Mouse (Mus musculus) hindbrain, postnatal 0 days (tissue): ENCODE data around the gene Il1f9. TPM values are rescaled to one million over a fixed set of nuclear protein-coding genes. Genes with fewer than 3 reads are reported as not detected.

Source experiments
- ATAC-seq: fragments of 200-750 bp; cut with Nextera tagmentation; 2 replicates; pipeline ENCODE4 v1.8.0; 2017; ENCODE audit warnings: mild to moderate bottlenecking, moderate TSS enrichment, moderate library complexity
- DNase-seq: peaks from one replicate; pipeline ENCODE4 v3.0.0-alpha.2; 2015; ENCODE audit warnings: low spot score
- H3K27ac ChIP-seq: fragments of 300-500 bp; sonication (generic); 2 replicates; pipeline ENCODE4 v1.5.1; 2014; ENCODE audit warnings: mild to moderate bottlenecking
- H3K27me3 ChIP-seq: fragments of 300-500 bp; sonication (generic); 2 replicates; pipeline ENCODE4 v1.6.1; 2014; ENCODE audit warnings: low read length, mixed read lengths; ENCODE audit not compliant: insufficient read depth
- H3K36me3 ChIP-seq: fragments of 300-500 bp; sonication (generic); 2 replicates; pipeline ENCODE4 v1.6.1; 2014; ENCODE audit warnings: low read length, mixed read lengths; ENCODE audit not compliant: insufficient read depth
- H3K4me1 ChIP-seq: fragments of 300-500 bp; sonication (generic); 2 replicates; pipeline ENCODE4 v1.6.1; 2014; ENCODE audit warnings: antibody characterized with exemption, low read length, mixed read lengths; ENCODE audit not compliant: insufficient read depth
- H3K4me2 ChIP-seq: fragments of 300-500 bp; sonication (generic); 2 replicates; pipeline ENCODE4 v1.6.1; 2014; ENCODE audit warnings: low read depth, mild to moderate bottlenecking, low read length, moderate library complexity, mixed read lengths
- H3K4me3 ChIP-seq: fragments of 300-500 bp; sonication (generic); 2 replicates; pipeline ENCODE4 v1.5.1; 2014; ENCODE audit warnings: low read length
- H3K9ac ChIP-seq: fragments of 300-500 bp; sonication (generic); replicated peaks from 2 replicates; pipeline ENCODE4 v1.6.1; 2014; ENCODE audit warnings: mild to moderate bottlenecking, low read length, moderate library complexity, mixed read lengths
- H3K9me3 ChIP-seq: fragments of 300-500 bp; sonication (generic); 2 replicates; pipeline ENCODE4 v1.6.1; 2016; ENCODE audit warnings: low read length, mixed read lengths
- CTCF ChIP-seq: IDR thresholded peaks from 2 replicates; pipeline ENCODE4 v1.5.1; 2016; ENCODE audit warnings: antibody characterized with exemption, control low read depth, low read depth
- WGBS: fragments of 180-500 bp; shearing (Covaris S2); extraction: QIAGEN DNeasy Blood & Tissue Kit; methylation state at CpG from one replicate; pipeline ENCODE4 v1.1.7; 2014; 5-methylcytosine and 5-hydroxymethylcytosine counted together
- polyA plus RNA-seq: library from polyadenylated mRNA; unstranded; fragments of >200 nt; fragmentation: Nextera tagmentation; extraction: Ambion mirVana; gene quantifications from 2 replicates; pipeline ENCODE4 v1.2.1, GENCODE M21; 2015
- total RNA-seq: library from RNA; depleted of rRNA; stranded (reverse); fragments of >200 nt; gene quantifications from 2 replicates; pipeline ENCODE4 v1.2.3, GENCODE M21; 2014; rRNA removed

Gene Il1f9
- total and polyA plus RNA-seq, 2 experiments from 2014 or later, result not detected

DNA sequence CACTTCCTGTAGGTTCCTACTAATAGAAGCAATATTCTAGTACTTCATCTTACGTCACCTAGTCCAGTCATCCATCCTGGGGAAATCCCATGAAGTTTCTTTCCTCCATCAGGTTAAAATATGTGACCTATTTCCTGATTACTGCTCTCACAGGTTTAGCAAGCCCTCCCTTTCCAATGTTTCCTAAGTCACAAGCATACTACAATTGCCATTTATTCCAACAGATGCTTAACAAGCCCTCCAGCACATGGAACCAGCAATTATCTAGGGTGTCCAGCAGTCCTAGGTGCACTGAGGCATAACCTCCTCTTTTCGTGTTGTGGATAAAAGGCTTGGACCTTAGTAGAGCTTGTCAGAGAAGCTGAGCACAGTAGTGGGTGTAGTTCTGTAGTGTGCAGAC lies 28.8 kb downstream of the Il1f9 start, which contains the start of gene Il1f6:
Gene Il1f6 (plus strand): TSS at position 301 of the 400 bp plus-strand sequence.
- H3K27ac ChIP-seq, result no peak within 1 kb of the TSS
- H3K27me3 ChIP-seq, result no peaks in the 10 kb centered on the region
- no peak within 1 kb of the TSS for H3K9ac ChIP-seq
- H3K4me2 ChIP-seq, result no peak within 1 kb of the TSS
- H3K4me3 ChIP-seq, result no peak within 1 kb of the TSS
- no peaks in the 10 kb centered on the region for H3K36me3 ChIP-seq
- H3K9me3 ChIP-seq, result no peaks in the 10 kb centered on the region
- 69% methylated on average over 2 of the region's 2 CpGs for WGBS
- TF ChIP-seq CTCF, result no peak
- H3K4me1 ChIP-seq, result no peaks in the 10 kb centered on the region
- DNase-seq, result no peak
- no peak for ATAC-seq

DNA sequence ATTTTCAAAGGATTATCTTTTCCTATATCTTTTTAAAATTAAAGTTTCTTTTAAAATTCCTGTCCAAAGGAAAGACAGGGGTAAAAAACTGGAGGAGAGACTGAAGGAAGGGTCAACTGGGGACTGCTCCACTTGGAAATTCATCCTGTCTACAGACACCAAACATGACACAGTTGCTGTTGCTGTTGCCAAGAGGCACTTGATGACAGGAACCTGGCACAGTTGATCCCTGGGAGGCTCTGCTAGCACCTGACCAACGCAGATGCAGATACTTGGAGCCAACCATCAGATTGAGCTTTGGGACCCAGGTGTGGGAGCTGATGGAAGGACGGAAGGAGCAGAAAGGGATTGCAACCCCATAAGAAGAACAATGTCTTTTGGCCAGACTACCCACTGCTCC lies 40.9 kb downstream of the Il1f9 start:
- no peak for ATAC-seq
- Histone ChIP-seq H3K36me3 (no peaks in the 10 kb centered on the region), H3K4me2 (no peak overlapping the region), H3K9me3 (no peaks in the 10 kb centered on the region), H3K27me3 (no peaks in the 10 kb centered on the region), H3K9ac (no peak overlapping the region), H3K4me1 (no peaks in the 10 kb centered on the region), H3K27ac (no peak overlapping the region), H3K4me3 (no peak overlapping the region)
- TF ChIP-seq CTCF, result no peak
- 73% methylated on average over 2 of the region's 2 CpGs for WGBS
- no peak for DNase-seq

Other genes with a start within 250 kb of the Il1f9 start
- gene Hnmt, start 137.1 kb upstream of the Il1f9 start, total RNA-seq, result 13.5 and 14.2 TPM in 2 replicates
- 28.4 and 31.1 TPM in 2 replicates for gene Hnmt, start 137.1 kb upstream of the Il1f9 start, polyA plus RNA-seq
- gene Tbpl2, start 89.9 kb upstream of the Il1f9 start, total RNA-seq, result not detected in 2 replicates
- gene Tbpl2, start 89.9 kb upstream of the Il1f9 start, polyA plus RNA-seq, result not detected in 2 replicates
- not detected in 2 replicates for gene Il1f8, start 33.3 kb upstream of the Il1f9 start, total RNA-seq
- not detected in 2 replicates for gene Il1f8, start 33.3 kb upstream of the Il1f9 start, polyA plus RNA-seq
- gene Il1f6, start 28.9 kb downstream of the Il1f9 start, total RNA-seq, result not detected in 2 replicates
- gene Il1f6, start 28.9 kb downstream of the Il1f9 start, polyA plus RNA-seq, result not detected in 2 replicates
- gene Il1f5, start 90.5 kb downstream of the Il1f9 start, total RNA-seq, result not detected in 2 replicates
- gene Il1f5, start 90.5 kb downstream of the Il1f9 start, polyA plus RNA-seq, result not detected in 2 replicates
- not detected in 2 replicates for gene Il1f10, start 104.7 kb downstream of the Il1f9 start, total RNA-seq
- not detected in 2 replicates for gene Il1f10, start 104.7 kb downstream of the Il1f9 start, polyA plus RNA-seq
- gene Il1rn, start 150.4 kb downstream of the Il1f9 start, total RNA-seq, result not detected in 2 replicates
- gene Il1rn, start 150.4 kb downstream of the Il1f9 start, polyA plus RNA-seq, result 0.13 and 0.16 TPM in 2 replicates
- 1.3 and 7.0 TPM in 2 replicates for gene Psd4, start 181.1 kb downstream of the Il1f9 start, total RNA-seq
- 0.71 and 1.2 TPM in 2 replicates for gene Psd4, start 181.1 kb downstream of the Il1f9 start, polyA plus RNA-seq